Mouse (Mus musculus) liver, adult 2 months (tissue): ENCODE data around the gene Lsm3.

ENCODE experiments used
- CTCF ChIP-seq: fragments of 200-500 bp; IDR thresholded peaks from 2 replicates; pipeline ENCODE4 v1.5.1; 2011; ENCODE audit warnings: low read depth, low read length, control low read depth
- POLR2A ChIP-seq: fragments of 200-500 bp; IDR thresholded peaks from 2 replicates; pipeline ENCODE4 v1.6.1; 2011; ENCODE audit warnings: low read length, control low read depth; ENCODE audit not compliant: insufficient read depth; ENCODE audit errors: extremely low read depth

DNA sequence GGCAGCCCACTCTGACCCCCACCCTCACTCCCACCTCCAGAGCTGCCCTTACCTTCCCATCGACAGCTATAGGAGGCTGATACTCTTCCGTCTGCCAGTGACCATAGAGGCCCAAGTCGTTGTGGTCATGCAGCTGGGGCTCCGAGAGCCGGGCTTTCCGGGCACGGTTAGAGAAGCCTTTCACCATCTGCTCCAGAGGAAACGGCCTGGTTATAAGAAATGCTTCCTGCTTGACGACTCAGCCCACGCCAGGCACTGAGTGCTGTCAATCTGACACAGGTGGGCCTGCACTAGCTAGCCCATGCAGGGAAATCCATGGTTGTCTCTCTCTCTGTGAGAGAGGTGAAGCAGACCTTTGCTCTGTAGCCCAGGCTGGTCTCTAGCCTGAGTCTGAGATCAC lies 22.7 kb upstream of the Lsm3 start:
- TF ChIP-seq CTCF (no peak), POLR2A (no peak)
